Mouse (Mus musculus) brain, embryonic 14.5 days (tissue): ENCODE results near the gene Pxt1. TPM values are rescaled to one million over a fixed set of nuclear protein-coding genes. Genes with fewer than 3 reads are reported as not detected.

Source experiments
- DNase-seq: peaks from one replicate; pipeline ENCODE4 v3.0.0-alpha.2; 2011; ENCODE audit warnings: low read depth
- CTCF ChIP-seq: fragments of 200-500 bp; IDR thresholded peaks from 2 replicates; pipeline ENCODE4 v1.5.1; 2012; ENCODE audit warnings: inconsistent platforms, mild to moderate bottlenecking, moderate library complexity, borderline replicate concordance; ENCODE audit not compliant: insufficient read depth, insufficient read length; ENCODE audit errors: extremely low read depth
- POLR2A ChIP-seq: fragments of 200-500 bp; IDR thresholded peaks from 2 replicates; pipeline ENCODE4 v1.6.1; 2012; ENCODE audit warnings: mild to moderate bottlenecking, inconsistent platforms, borderline replicate concordance; ENCODE audit not compliant: poor library complexity, insufficient read depth, insufficient read length, severe bottlenecking; ENCODE audit errors: extremely low read depth
- polyA plus RNA-seq: library from polyadenylated mRNA; depleted of rRNA; stranded (reverse); fragments of >200 nt; gene quantifications from 2 replicates; pipeline ENCODE4 v1.2.3, GENCODE M21; 2012; rRNA removed

Gene Pxt1
- polyA plus RNA-seq, 1 experiment: not detected

GRCm38 (mm10) chr17:28904546-28905376 is 38.9 kb downstream of the Pxt1 start:
- TF ChIP-seq CTCF (peak; percentile 89), POLR2A (no peak)
- DNase-seq: peak; percentile 90

DNA sequence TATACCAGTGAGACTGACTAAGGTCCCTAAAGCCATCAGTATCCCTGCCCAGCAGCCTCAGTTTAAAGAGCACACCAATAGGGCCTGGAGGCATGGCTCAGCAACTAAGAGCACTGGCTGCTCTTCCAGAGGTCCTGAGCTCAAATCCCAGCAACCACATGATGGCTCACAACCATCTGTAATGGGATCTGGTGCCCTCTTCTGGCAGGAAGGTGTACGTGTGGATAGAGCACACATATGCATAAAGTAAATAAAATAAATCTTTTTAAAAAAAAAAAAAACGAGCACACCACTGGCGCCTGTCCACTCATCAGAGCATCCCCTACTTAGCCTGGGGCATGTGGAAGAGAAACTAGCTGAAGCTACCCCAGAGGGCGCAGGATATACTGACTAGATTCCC is 42.1 kb downstream of the Pxt1 start:
- TF ChIP-seq CTCF: 0 out of 2 replicates have a peak, but pooled peaks have one; percentile 11
- TF ChIP-seq POLR2A: no peak

GRCm38 (mm10) chr17:28899427-28899826 is 44.2 kb downstream of the Pxt1 start:
- TF ChIP-seq CTCF (no peak), POLR2A (no peak)
- DNase-seq: no peak

More for the DNA sequence above, 42.1 kb downstream of the Pxt1 start:
- DNase-seq: no peak

GRCm38 (mm10) chr17:28898249-28898648 is 45.4 kb downstream of the Pxt1 start:
- no peak for TF ChIP-seq CTCF
- no peak for TF ChIP-seq POLR2A
- DNase-seq: no peak

- no peak for DNase-seq
- no peak for TF ChIP-seq POLR2A
- TF ChIP-seq CTCF: no peak
Measured at GRCm38 (mm10) chr17:28897817-28898216, 45.8 kb downstream of the Pxt1 start.

DNA sequence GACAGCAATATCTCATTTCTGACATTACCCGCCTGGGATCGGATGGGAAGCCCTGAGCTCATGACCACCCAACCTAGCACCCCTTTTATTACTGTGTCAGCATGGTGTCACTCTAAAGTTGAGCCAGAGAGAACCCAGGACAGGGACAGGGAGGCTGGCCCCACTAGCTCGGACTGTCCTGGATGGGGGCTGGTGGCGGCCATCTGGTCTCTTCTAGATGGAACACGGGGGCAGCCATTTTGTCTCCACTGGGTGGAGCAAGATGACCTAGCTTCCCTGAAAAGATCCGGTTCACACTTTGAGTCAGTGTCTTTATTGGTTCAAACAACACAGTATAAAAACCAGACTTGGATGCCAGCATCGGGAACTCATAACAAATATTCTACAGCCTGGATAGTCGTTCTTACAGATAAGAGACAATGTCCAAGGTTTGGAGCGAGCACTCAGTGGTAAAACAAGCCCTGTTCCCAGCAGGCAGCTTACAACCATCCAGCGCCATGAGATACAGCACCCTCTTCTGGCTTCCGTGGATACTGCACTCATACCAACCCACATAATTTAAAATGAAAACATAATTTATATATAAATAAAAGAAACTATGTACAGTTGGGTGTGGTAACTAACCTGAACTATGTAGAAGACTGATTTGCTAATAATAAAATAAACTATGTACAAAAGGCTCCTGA is 47.4 kb downstream of the Pxt1 start:
- DNase-seq: no peak

GRCm38 (mm10) chr17:28895217-28895875 is 48.3 kb downstream of the Pxt1 start:
- TF ChIP-seq CTCF: no peak
- no peak for TF ChIP-seq POLR2A
- DNase-seq: no peak

More for the DNA sequence above, 47.4 kb downstream of the Pxt1 start:
- TF ChIP-seq POLR2A: no peak
- TF ChIP-seq CTCF: peak; percentile 35; the same call in 1 of the 2 replicates

- TF ChIP-seq CTCF: no peak
- TF ChIP-seq POLR2A: no peak
- no peak for DNase-seq
Measured at GRCm38 (mm10) chr17:28894050-28894767, 49.4 kb downstream of the Pxt1 start.

- DNase-seq: no peak
- TF ChIP-seq CTCF: no peak
- no peak for TF ChIP-seq POLR2A
Measured at GRCm38 (mm10) chr17:28886266-28886665, 57.4 kb downstream of the Pxt1 start.

GRCm38 (mm10) chr17:28885231-28885630 is 58.4 kb downstream of the Pxt1 start:
- no peak for TF ChIP-seq POLR2A

More at GRCm38 (mm10) chr17:28885231-28885630, 58.4 kb downstream of the Pxt1 start:
- no peak for DNase-seq

Other genes with a start within 250 kb of the Pxt1 start
- gene AC170998.1, start 217.8 kb downstream of the Pxt1 start, polyA plus RNA-seq: 0.53 and 0.89 TPM in 2 replicates
- gene Mapk13, start 174.5 kb downstream of the Pxt1 start, polyA plus RNA-seq: 1.3 and 2.1 TPM in 2 replicates
- 46.1 and 47.5 TPM in 2 replicates for gene Brpf3, start 142.8 kb downstream of the Pxt1 start, polyA plus RNA-seq
- 0.23 TPM in 1 of 2 replicates, not detected in the other for gene Pnpla1, start 85.4 kb downstream of the Pxt1 start, polyA plus RNA-seq
- gene 4930539E08Rik, start 28.5 kb downstream of the Pxt1 start, polyA plus RNA-seq: 0.69 and 0.98 TPM in 2 replicates
- gene Kctd20, start 8.1 kb upstream of the Pxt1 start, polyA plus RNA-seq: 73.1 and 75.8 TPM in 2 replicates
- 107 and 125 TPM in 2 replicates for gene Stk38, start 64.2 kb upstream of the Pxt1 start, polyA plus RNA-seq
- gene Srsf3, start 88.8 kb upstream of the Pxt1 start, polyA plus RNA-seq: 330 and 391 TPM in 2 replicates
- 23.9 and 28.9 TPM in 2 replicates for gene Cdkn1a, start 147.1 kb upstream of the Pxt1 start, polyA plus RNA-seq
- 0.23 and 0.49 TPM in 2 replicates for gene Rab44, start 170.3 kb upstream of the Pxt1 start, polyA plus RNA-seq